Mouse (Mus musculus): ENCODE measurements at regions not wholly inside any gene's neighbourhood (a gene's known extent, or its start where the extent isn't known, plus 50 kb on each side); places are given as distances from the start of the nearest gene placed in this dataset.

GRCm38 (mm10) chr16:9009361-9010083 lies 179.6 kb downstream of the 1810013L24Rik start:
- no peaks in the 10 kb centered on the region for H3K36me3 ChIP-seq (ENCODE audit: control insufficient read depth, insufficient read depth, low read length)
- no peak overlapping the region for H3K27ac ChIP-seq (ENCODE audit: low read depth, low read length)
- H3K4me1 ChIP-seq (ENCODE audit: control insufficient read depth, insufficient read depth, low read depth, low read length): peaks cover 4% of the 10 kb centered on the region
- H3K27me3 ChIP-seq (replicated peaks; ENCODE audit: control insufficient read depth, insufficient read depth, low read length): no peaks in the 10 kb centered on the region
- no peak overlapping the region for H3K4me2 ChIP-seq (ENCODE audit: low read length)
- H3K9me3 ChIP-seq (ENCODE audit: control insufficient read depth, low read length): no peaks in the 10 kb centered on the region
- 0 out of 2 replicates have a peak overlapping the region, but pooled peaks have one; percentile 35 for H3K9ac ChIP-seq (ENCODE audit: low read depth, low read length)
- WGBS: 20% methylated on average over 19 of the region's 19 CpGs
- ATAC-seq: peak; percentile 92
- no peak overlapping the region for H3K4me3 ChIP-seq (ENCODE audit: low read length)

GRCm38 (mm10) chr16:9011077-9011476 lies 181.2 kb downstream of the 1810013L24Rik start:
- H3K4me3 ChIP-seq (ENCODE audit: low read length): no peak overlapping the region
- no peaks in the 10 kb centered on the region for H3K36me3 ChIP-seq (ENCODE audit: control insufficient read depth, insufficient read depth, low read length)
- H3K4me1 ChIP-seq (ENCODE audit: control insufficient read depth, insufficient read depth, low read depth, low read length): peaks cover 4% of the 10 kb centered on the region
- no peak overlapping the region for H3K27ac ChIP-seq (ENCODE audit: low read depth, low read length)
- H3K27me3 ChIP-seq (replicated peaks; ENCODE audit: control insufficient read depth, insufficient read depth, low read length): no peaks in the 10 kb centered on the region
- H3K4me2 ChIP-seq (ENCODE audit: low read length): no peak overlapping the region
- WGBS: 80% methylated on average over 1 of the region's 1 CpGs
- no peaks in the 10 kb centered on the region for H3K9me3 ChIP-seq (ENCODE audit: control insufficient read depth, low read length)
- no peak overlapping the region for H3K9ac ChIP-seq (ENCODE audit: low read depth, low read length)
- ATAC-seq: no peak

DNA sequence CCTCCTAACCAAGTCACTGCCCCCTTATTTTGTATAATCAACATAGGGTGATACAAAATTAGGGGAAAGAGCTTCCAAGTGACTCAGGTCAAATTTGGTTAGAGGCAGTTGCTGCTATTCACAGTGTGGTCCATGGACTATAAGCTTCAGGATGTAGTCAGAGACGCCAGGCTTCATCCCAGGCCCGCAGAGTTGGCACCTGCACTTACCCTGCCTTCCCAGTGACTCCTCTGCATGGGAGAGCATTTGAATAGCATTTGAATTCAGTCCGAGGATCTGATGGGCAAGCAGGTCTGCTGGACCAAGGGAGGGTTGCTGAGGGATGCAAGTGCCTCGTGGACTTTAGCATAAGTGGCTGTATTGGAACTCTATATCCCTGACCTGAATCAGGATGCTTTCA lies 181.8 kb downstream of the 1810013L24Rik start:
- 70% methylated on average over 4 of the region's 4 CpGs for WGBS

GRCm38 (mm10) chr16:9016040-9016761 lies 186.3 kb downstream of the 1810013L24Rik start:
- H3K9me3 ChIP-seq (ENCODE audit: control insufficient read depth, low read length): no peaks in the 10 kb centered on the region
- H3K27me3 ChIP-seq (replicated peaks; ENCODE audit: control insufficient read depth, insufficient read depth, low read length): no peaks in the 10 kb centered on the region
- no peak overlapping the region for H3K27ac ChIP-seq (ENCODE audit: low read depth, low read length)
- no peak overlapping the region for H3K4me3 ChIP-seq (ENCODE audit: low read length)
- H3K36me3 ChIP-seq (ENCODE audit: control insufficient read depth, insufficient read depth, low read length): no peaks in the 10 kb centered on the region
- ATAC-seq: no peak
- 79% methylated on average over 13 of the region's 13 CpGs for WGBS
- H3K4me2 ChIP-seq (ENCODE audit: low read length): no peak overlapping the region
- no peak overlapping the region for H3K9ac ChIP-seq (ENCODE audit: low read depth, low read length)
- no peaks in the 10 kb centered on the region for H3K4me1 ChIP-seq (ENCODE audit: control insufficient read depth, insufficient read depth, low read depth, low read length)

More for the DNA sequence above, 181.8 kb downstream of the 1810013L24Rik start:
- Histone ChIP-seq H3K4me2 (ENCODE audit: low read length) (no peak overlapping the region), H3K36me3 (ENCODE audit: control insufficient read depth, insufficient read depth, low read length) (no peaks in the 10 kb centered on the region), H3K27me3 (replicated peaks; ENCODE audit: control insufficient read depth, insufficient read depth, low read length) (no peaks in the 10 kb centered on the region), H3K4me1 (ENCODE audit: control insufficient read depth, insufficient read depth, low read depth, low read length) (peaks cover 4% of the 10 kb centered on the region), H3K9me3 (ENCODE audit: control insufficient read depth, low read length) (no peaks in the 10 kb centered on the region), H3K27ac (ENCODE audit: low read depth, low read length) (no peak overlapping the region), H3K9ac (ENCODE audit: low read depth, low read length) (no peak overlapping the region), H3K4me3 (ENCODE audit: low read length) (no peak overlapping the region)
- ATAC-seq: no peak

DNA sequence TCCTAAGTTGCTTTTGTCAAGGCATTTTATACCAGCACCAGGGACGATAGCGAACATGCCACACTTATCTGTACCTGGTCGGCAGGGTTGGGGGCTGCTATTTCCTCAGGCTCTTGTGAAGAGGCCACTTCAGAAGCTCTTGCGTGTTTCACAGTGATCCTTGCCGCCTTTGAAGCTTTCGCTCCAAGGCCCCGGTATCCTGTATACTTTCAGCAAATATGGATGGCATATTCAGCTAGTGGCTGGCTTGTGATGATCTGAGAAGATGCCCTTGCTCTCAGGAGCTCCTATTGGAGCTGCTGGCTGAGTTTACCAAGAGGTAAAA lies 186.8 kb downstream of the 1810013L24Rik start:
- no peak overlapping the region for H3K4me3 ChIP-seq (ENCODE audit: low read length)
- H3K4me2 ChIP-seq (ENCODE audit: low read length): no peak overlapping the region
- H3K36me3 ChIP-seq (ENCODE audit: control insufficient read depth, insufficient read depth, low read length): no peaks in the 10 kb centered on the region
- WGBS: 100% methylated on average over 7 of the region's 7 CpGs
- no peak overlapping the region for H3K27ac ChIP-seq (ENCODE audit: low read depth, low read length)
- no peaks in the 10 kb centered on the region for H3K9me3 ChIP-seq (ENCODE audit: control insufficient read depth, low read length)
- H3K9ac ChIP-seq (ENCODE audit: low read depth, low read length): no peak overlapping the region
- no peaks in the 10 kb centered on the region for H3K4me1 ChIP-seq (ENCODE audit: control insufficient read depth, insufficient read depth, low read depth, low read length)
- no peaks in the 10 kb centered on the region for H3K27me3 ChIP-seq (replicated peaks; ENCODE audit: control insufficient read depth, insufficient read depth, low read length)
- no peak for ATAC-seq

DNA sequence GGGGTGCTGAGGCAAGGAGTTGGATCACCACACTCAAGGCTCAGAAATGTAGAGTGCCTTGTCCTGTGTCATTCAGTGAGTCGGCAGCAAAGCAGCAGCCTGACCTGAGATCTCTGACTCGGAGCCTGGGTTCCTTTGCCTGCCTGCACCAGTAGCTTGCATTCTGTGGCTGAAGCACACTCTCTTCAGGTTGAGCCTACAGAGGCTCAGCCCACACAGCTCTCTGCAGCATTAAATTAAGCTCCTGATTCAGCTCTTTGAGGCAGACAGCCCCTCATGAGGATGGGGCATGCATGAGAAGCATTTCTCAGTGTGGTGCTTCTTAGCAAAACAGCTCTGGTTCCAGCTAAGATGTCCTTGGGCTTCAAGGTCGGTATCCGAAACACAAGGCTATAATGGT lies 200.8 kb downstream of the 1810013L24Rik start:
- no peak overlapping the region for H3K9ac ChIP-seq (ENCODE audit: low read depth, low read length)
- H3K4me2 ChIP-seq (ENCODE audit: low read length): no peak overlapping the region
- no peak overlapping the region for H3K4me3 ChIP-seq (ENCODE audit: low read length)
- ATAC-seq: no peak
- WGBS: 83% methylated on average over 4 of the region's 4 CpGs
- H3K36me3 ChIP-seq (ENCODE audit: control insufficient read depth, insufficient read depth, low read length): no peaks in the 10 kb centered on the region
- no peaks in the 10 kb centered on the region for H3K4me1 ChIP-seq (ENCODE audit: control insufficient read depth, insufficient read depth, low read depth, low read length)
- no peaks in the 10 kb centered on the region for H3K27me3 ChIP-seq (replicated peaks; ENCODE audit: control insufficient read depth, insufficient read depth, low read length)
- no peak overlapping the region for H3K27ac ChIP-seq (ENCODE audit: low read depth, low read length)
- H3K9me3 ChIP-seq (ENCODE audit: control insufficient read depth, low read length): no peaks in the 10 kb centered on the region

- Histone ChIP-seq H3K9ac (ENCODE audit: low read depth, low read length) (no peak overlapping the region), H3K4me2 (ENCODE audit: low read length) (no peak overlapping the region), H3K27ac (ENCODE audit: low read depth, low read length) (no peak overlapping the region), H3K27me3 (replicated peaks; ENCODE audit: control insufficient read depth, insufficient read depth, low read length) (no peaks in the 10 kb centered on the region), H3K4me3 (ENCODE audit: low read length) (no peak overlapping the region), H3K36me3 (ENCODE audit: control insufficient read depth, insufficient read depth, low read length) (no peaks in the 10 kb centered on the region), H3K9me3 (ENCODE audit: control insufficient read depth, low read length) (no peaks in the 10 kb centered on the region), H3K4me1 (ENCODE audit: control insufficient read depth, insufficient read depth, low read depth, low read length) (no peaks in the 10 kb centered on the region)
- WGBS: 89% methylated on average over 6 of the region's 6 CpGs
- ATAC-seq: no peak
Observed at GRCm38 (mm10) chr16:9043271-9043670, 213.4 kb downstream of the 1810013L24Rik start.

- no peaks in the 10 kb centered on the region for H3K27me3 ChIP-seq (replicated peaks; ENCODE audit: control insufficient read depth, insufficient read depth, low read length)
- no peaks in the 10 kb centered on the region for H3K4me1 ChIP-seq (ENCODE audit: control insufficient read depth, insufficient read depth, low read depth, low read length)
- no peak overlapping the region for H3K4me3 ChIP-seq (ENCODE audit: low read length)
- H3K4me2 ChIP-seq (ENCODE audit: low read length): no peak overlapping the region
- H3K9ac ChIP-seq (ENCODE audit: low read depth, low read length): no peak overlapping the region
- no peaks in the 10 kb centered on the region for H3K36me3 ChIP-seq (ENCODE audit: control insufficient read depth, insufficient read depth, low read length)
- 89% methylated on average over 2 of the region's 2 CpGs for WGBS
- no peaks in the 10 kb centered on the region for H3K9me3 ChIP-seq (ENCODE audit: control insufficient read depth, low read length)
- no peak for ATAC-seq
- no peak overlapping the region for H3K27ac ChIP-seq (ENCODE audit: low read depth, low read length)
Observed at GRCm38 (mm10) chr16:9046864-9047263, 217.0 kb downstream of the 1810013L24Rik start.

DNA sequence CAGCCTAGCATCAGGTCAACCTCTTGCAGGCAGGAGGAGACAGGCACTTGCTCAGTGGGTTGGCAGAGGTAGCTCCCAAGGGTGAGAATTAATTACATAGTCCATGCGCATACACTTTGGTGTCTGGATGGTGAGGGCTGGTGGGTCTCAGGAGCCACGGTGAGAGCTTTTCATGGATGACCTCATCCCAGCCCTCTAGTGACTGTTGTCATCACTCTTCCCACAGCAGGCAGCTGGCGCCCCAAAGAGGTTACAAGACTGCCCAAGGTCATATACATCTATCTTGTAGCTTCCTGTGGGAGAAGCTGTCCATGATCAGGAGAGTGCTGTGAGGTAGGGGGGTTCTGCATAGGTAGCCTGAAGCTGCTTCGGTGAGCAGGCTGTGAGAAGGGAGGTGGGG lies 224.5 kb downstream of the 1810013L24Rik start:
- H3K4me1 ChIP-seq (ENCODE audit: control insufficient read depth, insufficient read depth, low read depth, low read length): no peaks in the 10 kb centered on the region
- H3K27me3 ChIP-seq (replicated peaks; ENCODE audit: control insufficient read depth, insufficient read depth, low read length): no peaks in the 10 kb centered on the region
- H3K9ac ChIP-seq (ENCODE audit: low read depth, low read length): no peak overlapping the region; the same call in 1 of the 2 replicates
- no peak overlapping the region for H3K4me2 ChIP-seq (ENCODE audit: low read length)
- no peak for ATAC-seq
- no peaks in the 10 kb centered on the region for H3K36me3 ChIP-seq (ENCODE audit: control insufficient read depth, insufficient read depth, low read length)
- WGBS: 44% methylated on average over 4 of the region's 4 CpGs
- H3K9me3 ChIP-seq (ENCODE audit: control insufficient read depth, low read length): no peaks in the 10 kb centered on the region
- H3K4me3 ChIP-seq (ENCODE audit: low read length): no peak overlapping the region
- no peak overlapping the region for H3K27ac ChIP-seq (ENCODE audit: low read depth, low read length)

Data from hindbrain, embryonic 16.5 days (tissue).